Mouse (Mus musculus): Measurements from ENCODE around the gene Slc9a9. TPM values are rescaled to one million over a fixed set of nuclear protein-coding genes. Genes with fewer than 3 reads are reported as not detected.

The Slc9a9 gene
- total and polyA plus RNA-seq, 3 experiments, result 0.46 to 0.71 TPM; not detected in 1

- no peaks in the 10 kb centered on the region for H3K9me3 ChIP-seq (replicated peaks; ENCODE audit: insufficient read depth, low read length)
- no peaks in the 10 kb centered on the region for H3K27me3 ChIP-seq (ENCODE audit: control insufficient read depth in 1 of 2, insufficient read depth in 2 of 2, low read length in 2 of 2)
- no peak for DNase-seq (ENCODE audit: low read depth, low spot score)
- H3K4me3 ChIP-seq (ENCODE audit: control insufficient read depth in 1 of 2, insufficient read depth in 1 of 2, low read depth in 2 of 2, low read length in 2 of 2), result no peak overlapping the region
- no peak for TF ChIP-seq SMC3 (IDR thresholded peaks at IDR 0.05; ENCODE audit: low read depth, low read length)
- TF ChIP-seq CHD1 (IDR thresholded peaks at IDR 0.05; ENCODE audit: low read depth, low read length), result no peak
- TF ChIP-seq MYC (IDR thresholded peaks at IDR 0.05; ENCODE audit: low read depth, low read length), result no peak
- TF ChIP-seq ZMIZ1 (IDR thresholded peaks at IDR 0.05; ENCODE audit: low read depth, low read length), result no peak
- TF ChIP-seq JUND (IDR thresholded peaks at IDR 0.05; ENCODE audit: low read depth, low read length), result no peak
- no peaks in the 10 kb centered on the region for H3K36me3 ChIP-seq (ENCODE audit: control insufficient read depth in 1 of 2, insufficient read depth in 2 of 2, low read length in 2 of 2)
- no peak overlapping the region for H3K27ac ChIP-seq (ENCODE audit: control insufficient read depth, low read depth, low read length)
- no peak overlapping the region for H3K9ac ChIP-seq (ENCODE audit: control insufficient read depth, low read depth, low read length, poor library complexity, severe bottlenecking)
- H3K79me2 ChIP-seq (ENCODE audit: control insufficient read depth, insufficient read depth, low read length, poor library complexity), result no peaks in the 10 kb centered on the region
- H3K4me1 ChIP-seq (ENCODE audit: control insufficient read depth in 1 of 2, insufficient read depth in 2 of 2, low read length in 2 of 2), result no peaks in the 10 kb centered on the region
Observed at GRCm38 (mm10) chr9:94752121-94752520, 82.4 kb downstream of the Slc9a9 start.

GRCm38 (mm10) chr9:94759904-94760303, 90.2 kb downstream of the Slc9a9 start:
- DNase-seq (ENCODE audit: low read depth, low spot score), result no peak
- H3K36me3 ChIP-seq (ENCODE audit: control insufficient read depth in 1 of 2, insufficient read depth in 2 of 2, low read length in 2 of 2), result no peaks in the 10 kb centered on the region
- no peak overlapping the region for H3K4me3 ChIP-seq (ENCODE audit: control insufficient read depth in 1 of 2, insufficient read depth in 1 of 2, low read depth in 2 of 2, low read length in 2 of 2)
- no peaks in the 10 kb centered on the region for H3K27me3 ChIP-seq (ENCODE audit: control insufficient read depth in 1 of 2, insufficient read depth in 2 of 2, low read length in 2 of 2)
- no peak overlapping the region for H3K9ac ChIP-seq (ENCODE audit: control insufficient read depth, low read depth, low read length, poor library complexity, severe bottlenecking)
- H3K9me3 ChIP-seq (replicated peaks; ENCODE audit: insufficient read depth, low read length), result no peaks in the 10 kb centered on the region
- TF ChIP-seq EP300 (IDR thresholded peaks at IDR 0.05; ENCODE audit: low read depth in 1 of 2, low read length in 2 of 2), result no peak
- TF ChIP-seq CHD2 (IDR thresholded peaks at IDR 0.05; ENCODE audit: low read length), result no peak
- no peak for TF ChIP-seq ZNF384 (IDR thresholded peaks at IDR 0.05; ENCODE audit: low read depth, low read length)
- no peak for TF ChIP-seq MEF2A (IDR thresholded peaks at IDR 0.05; ENCODE audit: extremely low read depth, insufficient replicate concordance, low read depth, low read length, poor library complexity, severe bottlenecking)
- TF ChIP-seq ZMIZ1 (IDR thresholded peaks at IDR 0.05; ENCODE audit: low read depth, low read length), result no peak
- TF ChIP-seq E2F4 (IDR thresholded peaks at IDR 0.05; ENCODE audit: borderline replicate concordance, low read depth, low read length), result no peak
- H3K79me2 ChIP-seq (ENCODE audit: control insufficient read depth, insufficient read depth, low read length, poor library complexity), result no peaks in the 10 kb centered on the region
- no peak overlapping the region for H3K27ac ChIP-seq (ENCODE audit: control insufficient read depth, low read depth, low read length)
- H3K4me1 ChIP-seq (ENCODE audit: control insufficient read depth in 1 of 2, insufficient read depth in 2 of 2, low read length in 2 of 2), result no peaks in the 10 kb centered on the region

DNA sequence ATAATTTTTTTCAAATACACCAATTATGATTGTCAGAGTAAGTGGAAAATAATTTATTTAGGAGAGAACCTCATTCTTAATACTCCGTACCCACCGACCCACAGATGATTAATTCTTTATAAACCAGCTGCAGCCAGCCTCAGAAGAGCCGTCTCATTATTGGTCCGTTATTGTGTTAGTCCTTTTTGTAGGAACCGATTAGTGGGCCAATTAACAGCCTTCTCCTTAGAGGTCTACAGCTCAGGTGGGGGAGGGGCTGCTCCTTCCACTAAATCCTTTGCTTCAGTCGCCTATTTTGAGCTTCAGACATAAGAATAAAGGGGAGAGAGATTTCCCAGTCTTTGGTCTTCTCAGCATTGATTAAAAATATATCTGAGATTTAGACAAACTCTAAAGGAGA, 98.4 kb downstream of the Slc9a9 start:
- H3K27me3 ChIP-seq (ENCODE audit: control insufficient read depth in 1 of 2, insufficient read depth in 2 of 2, low read length in 2 of 2), result no peaks in the 10 kb centered on the region
- no peaks in the 10 kb centered on the region for H3K79me2 ChIP-seq (ENCODE audit: control insufficient read depth, insufficient read depth, low read length, poor library complexity)

More for the DNA sequence above, 98.4 kb downstream of the Slc9a9 start:
- Histone ChIP-seq H3K9me3 (replicated peaks; ENCODE audit: insufficient read depth, low read length) (no peaks in the 10 kb centered on the region), H3K4me3 (ENCODE audit: control insufficient read depth in 1 of 2, insufficient read depth in 1 of 2, low read depth in 2 of 2, low read length in 2 of 2) (no peak overlapping the region), H3K36me3 (ENCODE audit: control insufficient read depth in 1 of 2, insufficient read depth in 2 of 2, low read length in 2 of 2) (no peaks in the 10 kb centered on the region), H3K27ac (ENCODE audit: control insufficient read depth, low read depth, low read length) (no peak overlapping the region), H3K9ac (ENCODE audit: control insufficient read depth, low read depth, low read length, poor library complexity, severe bottlenecking) (no peak overlapping the region), H3K4me1 (ENCODE audit: control insufficient read depth in 1 of 2, insufficient read depth in 2 of 2, low read length in 2 of 2) (no peaks in the 10 kb centered on the region)
- DNase-seq (ENCODE audit: low read depth, low spot score), result no peak
- TF ChIP-seq POLR2A (IDR thresholded peaks at IDR 0.05; ENCODE audit: control insufficient read depth in 1 of 2, insufficient read depth in 1 of 2, low read depth in 1 of 2, low read length in 2 of 2, poor library complexity in 1 of 2), result no peak
- no peak for TF ChIP-seq GABPA (IDR thresholded peaks at IDR 0.05; ENCODE audit: low read depth, low read length)
- TF ChIP-seq POLR2AphosphoS5 (IDR thresholded peaks at IDR 0.05; ENCODE audit: borderline replicate concordance, low read depth, low read length), result no peak
- no peak for TF ChIP-seq EP300 (IDR thresholded peaks at IDR 0.05; ENCODE audit: low read depth in 1 of 2, low read length in 2 of 2)
- no peak for TF ChIP-seq CHD2 (IDR thresholded peaks at IDR 0.05; ENCODE audit: low read length)

All from MEL (cell line).